Mouse (Mus musculus) mouse trophoblast stem cell (cell line): ENCODE data around the gene Faah.

Source experiments
- in situ Hi-C, 2 experiments: fragments of 300-500 bp; cut with MseI, MboI; formaldehyde crosslinking; loops; 2 replicates in 1 of 2; 3 replicates in 1 of 2; pipeline ENCODE4 v1.15.1; 2025

Faah gene

GRCm38 (mm10) chr4:116017902-116018746, at the start of gene Faah:
TSS of gene Faah (minus strand) at chr4:116017926.
- in situ Hi-C loops, result no loop called here

- in situ Hi-C loops, result no loop called here
Observed at GRCm38 (mm10) chr4:116063855-116064254, 46.1 kb upstream of the Faah start.

- in situ Hi-C loops, result no loop called here
Observed at GRCm38 (mm10) chr4:116059012-116059726, 41.4 kb upstream of the Faah start.

- in situ Hi-C loops, result no loop called here
Observed at GRCm38 (mm10) chr4:116057559-116057958, 39.8 kb upstream of the Faah start.

GRCm38 (mm10) chr4:116053399-116053961, 35.8 kb upstream of the Faah start, which contains the start of gene Nsun4:
TSS of gene Nsun4 (minus strand) at chr4:116053876.
- in situ Hi-C loops, result no loop called here

GRCm38 (mm10) chr4:116052526-116053293, 35.0 kb upstream of the Faah start:
- in situ Hi-C loops, result no loop called here

GRCm38 (mm10) chr4:116049211-116049610, 31.5 kb upstream of the Faah start:
- in situ Hi-C loops, result no loop called here

- in situ Hi-C loops, result no loop called here
Observed at GRCm38 (mm10) chr4:116048130-116048920, 30.6 kb upstream of the Faah start.

GRCm38 (mm10) chr4:116047681-116048080, 30.0 kb upstream of the Faah start:
- in situ Hi-C loops, result no loop called here

GRCm38 (mm10) chr4:116046604-116047003, 28.9 kb upstream of the Faah start:
- in situ Hi-C loops, result no loop called here

- in situ Hi-C loops, result no loop called here
Observed at GRCm38 (mm10) chr4:116042186-116042585, 24.5 kb upstream of the Faah start.

GRCm38 (mm10) chr4:116040466-116040865, 22.7 kb upstream of the Faah start:
- in situ Hi-C loops, result no loop called here

GRCm38 (mm10) chr4:116033374-116033773, 15.6 kb upstream of the Faah start:
- in situ Hi-C loops, result no loop called here

- in situ Hi-C loops, result no loop called here
Observed at GRCm38 (mm10) chr4:116032906-116033305, 15.2 kb upstream of the Faah start.

GRCm38 (mm10) chr4:116017300-116017901, 325 bp downstream of the Faah start:
- in situ Hi-C loops, result no loop called here

- in situ Hi-C loops, result no loop called here
Observed at GRCm38 (mm10) chr4:116016862-116017299, 845 bp downstream of the Faah start.

- in situ Hi-C loops, result no loop called here
Observed at GRCm38 (mm10) chr4:116016396-116016795, 1.3 kb downstream of the Faah start.

GRCm38 (mm10) chr4:116015996-116016395, 1.7 kb downstream of the Faah start:
- in situ Hi-C loops, result no loop called here

- in situ Hi-C loops, result no loop called here
Observed at GRCm38 (mm10) chr4:116015502-116015901, 2.2 kb downstream of the Faah start.

GRCm38 (mm10) chr4:116010186-116010585, 7.5 kb downstream of the Faah start:
- in situ Hi-C loops, result no loop called here
